Mouse (Mus musculus): ENCODE results near the gene Ints11. TPM values are rescaled to one million over a fixed set of nuclear protein-coding genes. Genes with fewer than 3 reads are reported as not detected.

Gene Ints11
- total and polyA plus RNA-seq, 2 experiments = 13.6 to 20.9 TPM

- Histone ChIP-seq H3K27ac (replicated peaks; ENCODE audit: insufficient read depth, low read depth, low read length) (no peak overlapping the region), H3K4me1 (ENCODE audit: control insufficient read depth, insufficient read depth, low read length) (no peaks in the 10 kb centered on the region), H3K79me2 (ENCODE audit: control insufficient read depth, insufficient read depth, low read length) (no peaks in the 10 kb centered on the region), H3K36me3 (ENCODE audit: control insufficient read depth, insufficient read depth, low read length) (no peaks in the 10 kb centered on the region), H3K4me3 (ENCODE audit: insufficient read depth, low read depth, low read length) (no peak overlapping the region), H3K27me3 (ENCODE audit: control insufficient read depth, insufficient read depth, low read length) (no peaks in the 10 kb centered on the region), H3K9ac (ENCODE audit: low read depth, low read length) (no peak overlapping the region)
- whole genome bisulfite sequencing = 92% methylated on average over 4 of the region's 4 CpGs
- no peak for TF ChIP-seq POLR2A (IDR thresholded peaks at IDR 0.05; ENCODE audit: extremely low read depth, insufficient read depth, low read length)
- no peak for TF ChIP-seq CTCF (IDR thresholded peaks at IDR 0.05; ENCODE audit: low read depth, low read length)
- no peak for DNase-seq (ENCODE audit: extremely low read depth, low read depth, low spot score)
Measured at GRCm38 (mm10) chr4:155908751-155909150, 39.4 kb downstream of the Ints11 start.

GRCm38 (mm10) chr4:155932031-155932430, 62.7 kb downstream of the Ints11 start:
- no peak for DNase-seq (ENCODE audit: extremely low read depth, low read depth, low spot score)
- 78% methylated on average over 1 of the region's 1 CpGs for whole genome bisulfite sequencing

More at GRCm38 (mm10) chr4:155932031-155932430, 62.7 kb downstream of the Ints11 start:
- TF ChIP-seq POLR2A (IDR thresholded peaks at IDR 0.05; ENCODE audit: extremely low read depth, insufficient read depth, low read length) = no peak
- Histone ChIP-seq H3K4me3 (ENCODE audit: insufficient read depth, low read depth, low read length) (no peak overlapping the region), H3K36me3 (ENCODE audit: control insufficient read depth, insufficient read depth, low read length) (no peaks in the 10 kb centered on the region), H3K4me1 (ENCODE audit: control insufficient read depth, insufficient read depth, low read length) (no peaks in the 10 kb centered on the region), H3K27ac (replicated peaks; ENCODE audit: insufficient read depth, low read depth, low read length) (no peak overlapping the region), H3K79me2 (ENCODE audit: control insufficient read depth, insufficient read depth, low read length) (no peaks in the 10 kb centered on the region; the same call in 1 of the 2 replicates), H3K27me3 (ENCODE audit: control insufficient read depth, insufficient read depth, low read length) (no peaks in the 10 kb centered on the region), H3K9ac (ENCODE audit: low read depth, low read length) (no peak overlapping the region)

Other genes starting within 250 kb of the Ints11 start
- gene Cdk11b, start 244.7 kb upstream of the Ints11 start, total RNA-seq (2014; rRNA removed) = 8.5 and 11.2 TPM in 2 replicates
- 8.8 and 10.6 TPM in 2 replicates for gene Cdk11b, start 244.7 kb upstream of the Ints11 start, polyA plus RNA-seq (2012; rRNA removed)
- not detected in 2 replicates for gene Gm10563, start 224.1 kb upstream of the Ints11 start, total RNA-seq (2014; rRNA removed)
- not detected in 2 replicates for gene Gm10563, start 224.1 kb upstream of the Ints11 start, polyA plus RNA-seq (2012; rRNA removed)
- gene Mmp23, start 216.2 kb upstream of the Ints11 start, total RNA-seq (2014; rRNA removed) = 1.7 and 1.8 TPM in 2 replicates
- 2.7 and 3.0 TPM in 2 replicates for gene Mmp23, start 216.2 kb upstream of the Ints11 start, polyA plus RNA-seq (2012; rRNA removed)
- 16.4 and 19.0 TPM in 2 replicates for gene Mib2, start 200.3 kb upstream of the Ints11 start, total RNA-seq (2014; rRNA removed)
- 32.2 and 35.8 TPM in 2 replicates for gene Mib2, start 200.3 kb upstream of the Ints11 start, polyA plus RNA-seq (2012; rRNA removed)
- 0.37 and 0.54 TPM in 2 replicates for gene Fndc10, start 175.2 kb upstream of the Ints11 start, total RNA-seq (2014; rRNA removed)
- gene Fndc10, start 175.2 kb upstream of the Ints11 start, polyA plus RNA-seq (2012; rRNA removed) = 0.77 and 1.2 TPM in 2 replicates
- gene Ssu72, start 164.7 kb upstream of the Ints11 start, total RNA-seq (2014; rRNA removed) = 99.5 and 108 TPM in 2 replicates
- 78.8 and 79.3 TPM in 2 replicates for gene Ssu72, start 164.7 kb upstream of the Ints11 start, polyA plus RNA-seq (2012; rRNA removed)
- gene Tmem240, start 134.7 kb upstream of the Ints11 start, total RNA-seq (2014; rRNA removed) = under 0.01 and 0.20 TPM in 2 replicates
- gene Tmem240, start 134.7 kb upstream of the Ints11 start, polyA plus RNA-seq (2012; rRNA removed) = 0.07 and 0.20 TPM in 2 replicates
- 54.5 and 71.8 TPM in 2 replicates for gene Atad3a, start 108.5 kb upstream of the Ints11 start, total RNA-seq (2014; rRNA removed)
- gene Atad3a, start 108.5 kb upstream of the Ints11 start, polyA plus RNA-seq (2012; rRNA removed) = 83.0 and 129 TPM in 2 replicates
- 0.46 and 0.47 TPM in 2 replicates for gene Vwa1, start 94.8 kb upstream of the Ints11 start, total RNA-seq (2014; rRNA removed)
- 0.32 and 0.56 TPM in 2 replicates for gene Vwa1, start 94.8 kb upstream of the Ints11 start, polyA plus RNA-seq (2012; rRNA removed)
- gene Tmem88b, start 83.7 kb upstream of the Ints11 start, total RNA-seq (2014; rRNA removed) = 0.74 and 0.87 TPM in 2 replicates
- gene Tmem88b, start 83.7 kb upstream of the Ints11 start, polyA plus RNA-seq (2012; rRNA removed) = 1.3 and 1.9 TPM in 2 replicates
- gene Ankrd65, start 79.1 kb upstream of the Ints11 start, total RNA-seq (2014; rRNA removed) = not detected in 2 replicates
- gene Ankrd65, start 79.1 kb upstream of the Ints11 start, polyA plus RNA-seq (2012; rRNA removed) = not detected in 2 replicates
- gene Mrpl20, start 66.7 kb upstream of the Ints11 start, total RNA-seq (2014; rRNA removed) = 72.4 and 73.0 TPM in 2 replicates
- 29.7 and 37.4 TPM in 2 replicates for gene Mrpl20, start 66.7 kb upstream of the Ints11 start, polyA plus RNA-seq (2012; rRNA removed)
- gene Ccnl2, start 57.1 kb upstream of the Ints11 start, total RNA-seq (2014; rRNA removed) = 54.9 and 56.1 TPM in 2 replicates
- 33.9 and 61.8 TPM in 2 replicates for gene Ccnl2, start 57.1 kb upstream of the Ints11 start, polyA plus RNA-seq (2012; rRNA removed)
- 140 and 151 TPM in 2 replicates for gene Aurkaip1, start 38.3 kb upstream of the Ints11 start, total RNA-seq (2014; rRNA removed)
- gene Aurkaip1, start 38.3 kb upstream of the Ints11 start, polyA plus RNA-seq (2012; rRNA removed) = 141 and 154 TPM in 2 replicates
- 7.5 and 8.8 TPM in 2 replicates for gene Mxra8, start 29.9 kb upstream of the Ints11 start, total RNA-seq (2014; rRNA removed)
- gene Mxra8, start 29.9 kb upstream of the Ints11 start, polyA plus RNA-seq (2012; rRNA removed) = 15.4 and 17.2 TPM in 2 replicates
- gene Dvl1, start 22.1 kb upstream of the Ints11 start, total RNA-seq (2014; rRNA removed) = 40.5 and 44.6 TPM in 2 replicates
- gene Dvl1, start 22.1 kb upstream of the Ints11 start, polyA plus RNA-seq (2012; rRNA removed) = 101 and 162 TPM in 2 replicates
- 0.37 and 0.47 TPM in 2 replicates for gene Tas1r3, start 6.2 kb upstream of the Ints11 start, total RNA-seq (2014; rRNA removed)
- gene Tas1r3, start 6.2 kb upstream of the Ints11 start, polyA plus RNA-seq (2012; rRNA removed) = 0.12 and 0.35 TPM in 2 replicates
- 5.7 and 7.5 TPM in 2 replicates for gene Cptp, start 106 bp upstream of the Ints11 start, total RNA-seq (2014; rRNA removed)
- gene Cptp, start 106 bp upstream of the Ints11 start, polyA plus RNA-seq (2012; rRNA removed) = 32.1 and 48.6 TPM in 2 replicates
- gene Pusl1, start 22.2 kb downstream of the Ints11 start, total RNA-seq (2014; rRNA removed) = 13.6 and 15.5 TPM in 2 replicates
- 33.5 and 35.0 TPM in 2 replicates for gene Pusl1, start 22.2 kb downstream of the Ints11 start, polyA plus RNA-seq (2012; rRNA removed)
- 2.5 and 3.4 TPM in 2 replicates for gene Acap3, start 22.3 kb downstream of the Ints11 start, total RNA-seq (2014; rRNA removed)
- 4.9 and 6.9 TPM in 2 replicates for gene Acap3, start 22.3 kb downstream of the Ints11 start, polyA plus RNA-seq (2012; rRNA removed)
- 21.6 and 27.6 TPM in 2 replicates for gene Ube2j2, start 74.3 kb downstream of the Ints11 start, total RNA-seq (2014; rRNA removed)
- 43.4 and 46.1 TPM in 2 replicates for gene Ube2j2, start 74.3 kb downstream of the Ints11 start, polyA plus RNA-seq (2012; rRNA removed)
- 1.8 and 2.1 TPM in 2 replicates for gene C1qtnf12, start 92.8 kb downstream of the Ints11 start, total RNA-seq (2014; rRNA removed)
- gene C1qtnf12, start 92.8 kb downstream of the Ints11 start, polyA plus RNA-seq (2012; rRNA removed) = 2.6 and 3.3 TPM in 2 replicates
- gene B3galt6, start 123.1 kb downstream of the Ints11 start, total RNA-seq (2014; rRNA removed) = 2.8 TPM in 2 replicates
- gene B3galt6, start 123.1 kb downstream of the Ints11 start, polyA plus RNA-seq (2012; rRNA removed) = 2.5 and 2.6 TPM in 2 replicates
- gene Sdf4, start 123.3 kb downstream of the Ints11 start, total RNA-seq (2014; rRNA removed) = 141 and 156 TPM in 2 replicates
- 34.9 and 37.2 TPM in 2 replicates for gene Sdf4, start 123.3 kb downstream of the Ints11 start, polyA plus RNA-seq (2012; rRNA removed)
- gene Tnfrsf4, start 144.3 kb downstream of the Ints11 start, total RNA-seq (2014; rRNA removed) = 0.65 and 0.67 TPM in 2 replicates
- 0.83 and 2.5 TPM in 2 replicates for gene Tnfrsf4, start 144.3 kb downstream of the Ints11 start, polyA plus RNA-seq (2012; rRNA removed)
- 0.94 TPM in 1 of 2 replicates, not detected in the other for gene Tnfrsf18, start 156.6 kb downstream of the Ints11 start, total RNA-seq (2014; rRNA removed)
- gene Tnfrsf18, start 156.6 kb downstream of the Ints11 start, polyA plus RNA-seq (2012; rRNA removed) = 0.41 and 0.81 TPM in 2 replicates
- 0.37 TPM in 1 of 2 replicates, not detected in the other for gene Ttll10, start 189.9 kb downstream of the Ints11 start, total RNA-seq (2014; rRNA removed)
- 0.11 and 0.12 TPM in 2 replicates for gene Ttll10, start 189.9 kb downstream of the Ints11 start, polyA plus RNA-seq (2012; rRNA removed)
- gene 9430015G10Rik, start 240.4 kb downstream of the Ints11 start, total RNA-seq (2014; rRNA removed) = 3.8 and 4.5 TPM in 2 replicates
- gene 9430015G10Rik, start 240.4 kb downstream of the Ints11 start, polyA plus RNA-seq (2012; rRNA removed) = 3.7 and 9.1 TPM in 2 replicates

All from liver, adult 2 months (tissue).